Mouse (Mus musculus): ENCODE measurements around the gene Hspg2. TPM values are rescaled to one million over a fixed set of nuclear protein-coding genes. Genes with fewer than 3 reads are reported as not detected.

Gene Hspg2
- polyA plus RNA-seq, 1 experiment from 2014 or later, result 3.7 TPM

- Histone ChIP-seq H3K4me3 (no peak overlapping the region), H3K9me3 (no peaks in the 10 kb centered on the region), H3K4me1 (peaks cover 10% of the 10 kb centered on the region), H3K27me3 (no peaks in the 10 kb centered on the region), H3K9ac (replicated peaks) (no peak overlapping the region), H3K27ac (replicated peaks) (no peak overlapping the region), H3K4me2 (replicated peaks) (no peak overlapping the region), H3K36me3 (no peaks in the 10 kb centered on the region)
- WGBS, result 79% methylated on average over 2 of the region's 2 CpGs
- ATAC-seq (replicated peaks), result no peak
Observed at GRCm38 (mm10) chr4:137449132-137449531, 19.4 kb upstream of the Hspg2 start.

- ATAC-seq (replicated peaks), result no peak
- Histone ChIP-seq H3K4me1 (peaks cover 10% of the 10 kb centered on the region), H3K9me3 (no peaks in the 10 kb centered on the region), H3K4me3 (no peak overlapping the region), H3K4me2 (replicated peaks) (no peak overlapping the region), H3K9ac (replicated peaks) (no peak overlapping the region), H3K27ac (replicated peaks) (no peak overlapping the region), H3K36me3 (no peaks in the 10 kb centered on the region), H3K27me3 (no peaks in the 10 kb centered on the region)
- WGBS, result 87% methylated on average over 10 of the region's 10 CpGs
Observed at GRCm38 (mm10) chr4:137449715-137450114, 18.9 kb upstream of the Hspg2 start.

- WGBS, result 92% methylated on average over 6 of the region's 6 CpGs
- Histone ChIP-seq H3K27me3 (no peaks in the 10 kb centered on the region), H3K4me3 (no peak overlapping the region), H3K4me1 (peaks cover 10% of the 10 kb centered on the region), H3K9me3 (no peaks in the 10 kb centered on the region), H3K4me2 (replicated peaks) (no peak overlapping the region), H3K27ac (replicated peaks) (no peak overlapping the region), H3K9ac (replicated peaks) (no peak overlapping the region), H3K36me3 (no peaks in the 10 kb centered on the region)
- no peak for ATAC-seq (replicated peaks)
Observed at GRCm38 (mm10) chr4:137452190-137452589, 16.4 kb upstream of the Hspg2 start.

- Histone ChIP-seq H3K4me3 (no peak within 1 kb of the TSS), H3K9ac (replicated peaks) (no peak within 1 kb of the TSS), H3K4me2 (replicated peaks) (no peak within 1 kb of the TSS), H3K27ac (replicated peaks) (no peak within 1 kb of the TSS), H3K4me1 (peaks cover 3% of the 10 kb centered on the region), H3K9me3 (no peaks in the 10 kb centered on the region), H3K36me3 (no peaks in the 10 kb centered on the region), H3K27me3 (no peaks in the 10 kb centered on the region)
- 82% methylated on average over 8 of the region's 8 CpGs for WGBS
- ATAC-seq (replicated peaks), result no peak
Observed at GRCm38 (mm10) chr4:137453234-137453767, 15.3 kb upstream of the Hspg2 start, which contains the start of gene 1700013G24Rik. TSS of gene 1700013G24Rik (plus strand) at chr4:137453284.

GRCm38 (mm10) chr4:137454582-137454981 is 14.0 kb upstream of the Hspg2 start:
- Histone ChIP-seq H3K36me3 (no peaks in the 10 kb centered on the region), H3K27ac (replicated peaks) (no peak overlapping the region), H3K4me2 (replicated peaks) (no peak overlapping the region), H3K9ac (replicated peaks) (no peak overlapping the region), H3K9me3 (no peaks in the 10 kb centered on the region), H3K27me3 (no peaks in the 10 kb centered on the region), H3K4me3 (no peak overlapping the region), H3K4me1 (no peaks in the 10 kb centered on the region)
- WGBS, result 93% methylated on average over 14 of the region's 14 CpGs
- no peak for ATAC-seq (replicated peaks)

- Histone ChIP-seq H3K36me3 (no peaks in the 10 kb centered on the region), H3K27ac (replicated peaks) (no peak overlapping the region), H3K4me2 (replicated peaks) (no peak overlapping the region), H3K9ac (replicated peaks) (no peak overlapping the region), H3K4me3 (no peak overlapping the region), H3K27me3 (no peaks in the 10 kb centered on the region), H3K9me3 (no peaks in the 10 kb centered on the region), H3K4me1 (no peaks in the 10 kb centered on the region)
- ATAC-seq (replicated peaks), result no peak
- WGBS, result 86% methylated on average over 12 of the region's 12 CpGs
Observed at GRCm38 (mm10) chr4:137456581-137456980, 12.0 kb upstream of the Hspg2 start.

GRCm38 (mm10) chr4:137457292-137457691 is 11.3 kb upstream of the Hspg2 start:
- H3K27ac ChIP-seq (replicated peaks), result no peak overlapping the region
- no peak overlapping the region for H3K9ac ChIP-seq (replicated peaks)
- ATAC-seq (replicated peaks), result no peak
- H3K4me3 ChIP-seq, result no peak overlapping the region
- H3K4me1 ChIP-seq, result no peaks in the 10 kb centered on the region
- no peaks in the 10 kb centered on the region for H3K36me3 ChIP-seq
- H3K9me3 ChIP-seq, result no peaks in the 10 kb centered on the region
- H3K4me2 ChIP-seq (replicated peaks), result no peak overlapping the region
- 88% methylated on average over 4 of the region's 4 CpGs for WGBS
- H3K27me3 ChIP-seq, result no peaks in the 10 kb centered on the region

GRCm38 (mm10) chr4:137458310-137458709 is 10.3 kb upstream of the Hspg2 start:
- Histone ChIP-seq H3K27ac (replicated peaks) (no peak overlapping the region), H3K4me2 (replicated peaks) (no peak overlapping the region), H3K36me3 (no peaks in the 10 kb centered on the region), H3K9ac (replicated peaks) (no peak overlapping the region), H3K9me3 (no peaks in the 10 kb centered on the region), H3K4me3 (no peak overlapping the region), H3K4me1 (no peaks in the 10 kb centered on the region), H3K27me3 (no peaks in the 10 kb centered on the region)
- 86% methylated on average over 9 of the region's 9 CpGs for WGBS
- no peak for ATAC-seq (replicated peaks)

GRCm38 (mm10) chr4:137458861-137459260 is 9.7 kb upstream of the Hspg2 start:
- WGBS, result 77% methylated on average over 5 of the region's 5 CpGs
- Histone ChIP-seq H3K4me1 (no peaks in the 10 kb centered on the region), H3K4me2 (replicated peaks) (no peak overlapping the region), H3K9ac (replicated peaks) (no peak overlapping the region), H3K27ac (replicated peaks) (no peak overlapping the region), H3K27me3 (no peaks in the 10 kb centered on the region), H3K9me3 (no peaks in the 10 kb centered on the region), H3K36me3 (no peaks in the 10 kb centered on the region), H3K4me3 (no peak overlapping the region)
- ATAC-seq (replicated peaks), result no peak

- Histone ChIP-seq H3K9me3 (no peaks in the 10 kb centered on the region), H3K9ac (replicated peaks) (no peak overlapping the region), H3K27me3 (no peaks in the 10 kb centered on the region), H3K4me3 (no peak overlapping the region), H3K36me3 (no peaks in the 10 kb centered on the region), H3K27ac (replicated peaks) (no peak overlapping the region), H3K4me2 (replicated peaks) (no peak overlapping the region), H3K4me1 (no peaks in the 10 kb centered on the region)
- WGBS, result 60% methylated on average over 14 of the region's 14 CpGs
- no peak for ATAC-seq (replicated peaks)
Observed at GRCm38 (mm10) chr4:137460676-137461075, 7.9 kb upstream of the Hspg2 start.

GRCm38 (mm10) chr4:137461217-137461616 is 7.4 kb upstream of the Hspg2 start:
- no peak overlapping the region for H3K9ac ChIP-seq (replicated peaks)
- no peak overlapping the region for H3K4me3 ChIP-seq
- no peaks in the 10 kb centered on the region for H3K36me3 ChIP-seq
- WGBS, result 72% methylated on average over 4 of the region's 4 CpGs
- H3K27me3 ChIP-seq, result no peaks in the 10 kb centered on the region
- H3K9me3 ChIP-seq, result no peaks in the 10 kb centered on the region
- H3K4me1 ChIP-seq, result no peaks in the 10 kb centered on the region
- H3K27ac ChIP-seq (replicated peaks), result no peak overlapping the region
- H3K4me2 ChIP-seq (replicated peaks), result no peak overlapping the region
- ATAC-seq (replicated peaks), result no peak

GRCm38 (mm10) chr4:137461981-137462690 is 6.4 kb upstream of the Hspg2 start:
- 91% methylated on average over 16 of the region's 16 CpGs for WGBS
- no peak overlapping the region for H3K9ac ChIP-seq (replicated peaks)
- H3K4me1 ChIP-seq, result no peaks in the 10 kb centered on the region
- no peak overlapping the region for H3K27ac ChIP-seq (replicated peaks)
- H3K27me3 ChIP-seq, result no peaks in the 10 kb centered on the region
- H3K4me3 ChIP-seq, result no peak overlapping the region
- no peak for ATAC-seq (replicated peaks)
- no peaks in the 10 kb centered on the region for H3K9me3 ChIP-seq
- H3K36me3 ChIP-seq, result no peaks in the 10 kb centered on the region
- H3K4me2 ChIP-seq (replicated peaks), result no peak overlapping the region

Measured in forebrain, embryonic 15.5 days (tissue).